Mouse (Mus musculus): ENCODE measurements around the gene Usf1. TPM values are rescaled to one million over a fixed set of nuclear protein-coding genes. Genes with fewer than 3 reads are reported as not detected.

Usf1 gene
- polyA plus RNA-seq, 1 experiment from 2014 or later = 101 TPM

DNA sequence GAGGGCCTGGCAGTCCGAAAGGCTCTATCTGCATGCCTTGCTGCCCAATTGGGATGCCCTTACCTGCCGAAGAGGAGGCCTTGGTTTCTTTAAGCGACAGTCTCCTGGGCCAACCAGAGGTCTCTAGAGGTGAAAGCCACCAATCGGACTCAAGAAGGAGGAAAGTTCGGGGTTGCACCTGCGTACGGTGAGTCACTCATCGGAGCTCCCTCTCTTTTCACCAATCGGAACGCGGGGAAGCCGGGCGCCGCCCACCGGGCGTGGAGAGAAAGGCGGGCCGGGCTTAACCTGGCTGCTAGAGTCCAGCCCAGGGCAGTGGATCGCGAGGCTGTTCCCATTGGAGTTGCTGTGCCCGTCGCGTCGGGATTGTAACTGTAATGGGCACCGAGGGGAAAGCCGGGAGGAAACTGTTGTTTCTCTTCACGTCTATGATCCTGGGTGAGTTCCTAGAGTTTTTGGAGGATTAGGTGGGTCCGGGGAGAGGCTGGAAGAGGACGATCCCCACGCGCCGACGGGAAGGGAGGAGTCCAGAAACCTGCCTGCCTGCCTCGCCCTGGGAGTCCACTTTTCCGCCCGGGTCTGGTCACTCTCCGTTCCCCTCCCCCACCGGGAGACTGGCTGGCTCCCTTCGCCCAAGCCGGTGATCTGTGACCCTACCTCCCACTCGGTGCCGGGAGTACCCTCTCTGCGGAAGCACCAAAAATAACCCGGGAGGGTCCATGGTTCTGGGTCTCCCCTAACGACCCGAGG lies 26.3 kb downstream of the Usf1 start, which contains the start of gene F11r:
TSS of gene F11r (plus strand) at position 272 of the 750 bp plus-strand sequence.
- H3K9ac ChIP-seq (replicated peaks; ENCODE audit: low read length) = 0 out of 2 replicates have a peak within 1 kb of the TSS, but pooled peaks have one; percentile 14
- H3K9me3 ChIP-seq (replicated peaks; ENCODE audit: control insufficient read depth, low read length) = no peaks in the 10 kb centered on the region
- no peak within 1 kb of the TSS for H3K27ac ChIP-seq (replicated peaks; ENCODE audit: low read depth, low read length)
- H3K27me3 ChIP-seq (ENCODE audit: control insufficient read depth, insufficient read depth, low read length) = peaks cover 2% of the 10 kb centered on the region; the same call in 1 of the 2 replicates
- H3K4me3 ChIP-seq (ENCODE audit: low read depth, low read length) = peak within 1 kb of the TSS; percentile 38
- under 1% methylated on average over 46 of the region's 46 CpGs for WGBS
- ATAC-seq (replicated peaks; ENCODE audit: insufficient number of reproducible peaks, low FRiP score, low TSS enrichment, low read depth) (peak; percentile 75), DNase-seq (ENCODE audit: low spot score) (peak; percentile 77)
- H3K4me2 ChIP-seq (ENCODE audit: low read depth, low read length) = peak within 1 kb of the TSS; percentile 53
- H3K36me3 ChIP-seq (replicated peaks; ENCODE audit: control insufficient read depth, insufficient read depth, low read depth, low read length) = no peaks in the 10 kb centered on the region
- no peaks in the 10 kb centered on the region for H3K4me1 ChIP-seq (ENCODE audit: control insufficient read depth, insufficient read depth, low read length)

DNA sequence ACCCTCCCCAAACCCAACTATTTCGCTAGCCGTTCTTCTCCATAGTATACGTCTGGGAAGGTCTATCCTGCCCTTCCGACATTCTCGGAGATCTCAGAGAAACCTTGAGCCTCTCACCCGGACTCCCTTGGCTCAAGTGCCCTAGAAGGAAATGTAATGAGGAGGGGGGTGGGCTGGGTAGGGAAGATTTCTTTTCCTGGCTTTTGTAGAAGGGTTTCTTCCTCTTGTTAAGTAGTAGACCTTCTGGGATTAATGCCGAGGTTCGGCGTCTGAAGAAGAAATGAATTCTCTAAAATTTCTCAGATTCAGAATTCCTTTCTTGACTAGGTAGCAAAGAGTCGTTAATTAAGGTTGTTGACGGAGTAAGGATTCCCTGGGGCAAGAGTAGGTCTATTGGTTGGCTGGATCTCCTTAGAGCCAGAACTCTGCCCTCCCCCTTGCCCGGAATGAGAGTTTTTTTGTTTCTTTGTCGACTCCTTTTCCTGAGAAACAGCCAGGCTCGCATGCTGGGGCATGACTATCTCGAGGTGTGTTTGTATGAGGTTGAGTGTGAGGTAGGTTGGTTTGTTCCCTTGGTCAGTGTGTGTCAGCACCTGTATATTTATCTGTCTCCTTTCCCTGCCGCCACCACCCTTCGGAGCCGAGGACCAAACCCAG lies 27.0 kb downstream of the Usf1 start:
- peak overlapping the region; percentile 38 for H3K4me3 ChIP-seq (ENCODE audit: low read depth, low read length)
- no peak for DNase-seq (ENCODE audit: low spot score)
- WGBS = 4% methylated on average over 18 of the region's 18 CpGs
- ATAC-seq (replicated peaks; ENCODE audit: insufficient number of reproducible peaks, low FRiP score, low TSS enrichment, low read depth) = no peak
- no peak overlapping the region for H3K9ac ChIP-seq (replicated peaks; ENCODE audit: low read length)
- H3K36me3 ChIP-seq (replicated peaks; ENCODE audit: control insufficient read depth, insufficient read depth, low read depth, low read length) = no peaks in the 10 kb centered on the region
- H3K27ac ChIP-seq (replicated peaks; ENCODE audit: low read depth, low read length) = no peak overlapping the region
- H3K27me3 ChIP-seq (ENCODE audit: control insufficient read depth, insufficient read depth, low read length) = peaks cover 2% of the 10 kb centered on the region; the same call in 1 of the 2 replicates
- no peaks in the 10 kb centered on the region for H3K9me3 ChIP-seq (replicated peaks; ENCODE audit: control insufficient read depth, low read length)
- no peaks in the 10 kb centered on the region for H3K4me1 ChIP-seq (ENCODE audit: control insufficient read depth, insufficient read depth, low read length)
- H3K4me2 ChIP-seq (ENCODE audit: low read depth, low read length) = peak overlapping the region; percentile 53

DNA sequence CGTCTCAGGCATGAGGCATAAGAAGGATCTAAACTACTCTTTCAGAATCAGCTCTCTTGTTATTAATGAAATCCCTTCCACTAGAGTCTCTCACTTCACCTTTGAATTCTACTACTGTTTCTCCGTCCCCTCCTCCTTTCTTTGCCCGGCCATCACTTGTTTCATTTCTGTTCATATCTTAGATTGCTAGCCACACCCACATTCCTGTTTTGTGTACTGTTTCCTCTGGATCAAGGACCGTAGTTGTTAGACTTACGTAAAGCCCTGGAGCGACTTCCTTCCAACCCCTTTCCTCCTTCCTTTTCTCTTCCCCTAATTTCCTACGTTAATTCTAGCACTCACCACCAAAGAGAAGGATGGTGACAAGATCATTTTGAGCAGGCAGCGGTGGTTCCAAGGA lies 28.0 kb downstream of the Usf1 start:
- Histone ChIP-seq H3K27me3 (ENCODE audit: control insufficient read depth, insufficient read depth, low read length) (peaks cover 2% of the 10 kb centered on the region; the same call in 1 of the 2 replicates), H3K4me3 (ENCODE audit: low read depth, low read length) (no peak overlapping the region), H3K4me2 (ENCODE audit: low read depth, low read length) (no peak overlapping the region), H3K4me1 (ENCODE audit: control insufficient read depth, insufficient read depth, low read length) (no peaks in the 10 kb centered on the region), H3K27ac (replicated peaks; ENCODE audit: low read depth, low read length) (no peak overlapping the region), H3K9ac (replicated peaks; ENCODE audit: low read length) (no peak overlapping the region), H3K36me3 (replicated peaks; ENCODE audit: control insufficient read depth, insufficient read depth, low read depth, low read length) (no peaks in the 10 kb centered on the region), H3K9me3 (replicated peaks; ENCODE audit: control insufficient read depth, low read length) (no peaks in the 10 kb centered on the region)
- 34% methylated on average over 8 of the region's 8 CpGs for WGBS
- no peak for DNase-seq (ENCODE audit: low spot score)
- ATAC-seq (replicated peaks; ENCODE audit: insufficient number of reproducible peaks, low FRiP score, low TSS enrichment, low read depth) = no peak

DNA sequence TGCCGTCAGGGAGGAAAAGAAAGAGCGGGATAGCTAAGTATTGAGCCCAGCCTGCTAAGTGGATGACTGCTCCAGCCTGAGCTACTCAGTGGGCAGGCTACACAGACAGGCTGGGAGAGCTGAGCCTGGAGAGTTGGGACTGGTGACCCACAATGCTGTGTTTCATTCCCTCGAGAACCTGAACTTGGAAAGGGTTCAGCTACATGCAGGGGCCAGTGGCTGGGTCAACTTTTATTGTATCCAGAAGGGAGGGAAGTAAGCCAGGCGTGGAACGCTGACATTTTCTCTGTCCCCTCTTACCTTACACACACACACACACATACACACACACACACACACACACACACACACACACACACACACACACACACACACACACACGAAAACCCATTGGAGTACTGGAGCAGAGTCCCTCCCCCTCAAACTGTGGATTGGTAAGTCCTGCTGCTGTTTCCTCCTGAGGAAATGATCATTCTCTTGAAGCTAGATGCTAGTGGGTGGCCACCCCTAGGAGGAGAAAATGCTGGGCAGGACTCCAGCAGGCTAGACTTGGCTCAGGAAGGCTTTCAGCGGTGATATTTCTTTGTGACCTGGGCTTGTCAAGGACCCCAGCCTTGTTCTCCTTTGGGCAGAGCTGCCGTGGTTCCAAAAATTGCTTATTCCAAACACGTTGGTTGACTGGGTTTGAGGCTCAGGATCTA lies 29.1 kb downstream of the Usf1 start:
- WGBS = 49% methylated on average over 9 of the region's 9 CpGs
- Histone ChIP-seq H3K27ac (replicated peaks; ENCODE audit: low read depth, low read length) (no peak overlapping the region), H3K9me3 (replicated peaks; ENCODE audit: control insufficient read depth, low read length) (no peaks in the 10 kb centered on the region), H3K4me3 (ENCODE audit: low read depth, low read length) (no peak overlapping the region), H3K36me3 (replicated peaks; ENCODE audit: control insufficient read depth, insufficient read depth, low read depth, low read length) (no peaks in the 10 kb centered on the region), H3K9ac (replicated peaks; ENCODE audit: low read length) (no peak overlapping the region), H3K4me2 (ENCODE audit: low read depth, low read length) (no peak overlapping the region), H3K4me1 (ENCODE audit: control insufficient read depth, insufficient read depth, low read length) (no peaks in the 10 kb centered on the region), H3K27me3 (ENCODE audit: control insufficient read depth, insufficient read depth, low read length) (peaks cover 2% of the 10 kb centered on the region; the same call in 1 of the 2 replicates)
- ATAC-seq (replicated peaks; ENCODE audit: insufficient number of reproducible peaks, low FRiP score, low TSS enrichment, low read depth) (no peak), DNase-seq (ENCODE audit: low spot score) (no peak)

DNA sequence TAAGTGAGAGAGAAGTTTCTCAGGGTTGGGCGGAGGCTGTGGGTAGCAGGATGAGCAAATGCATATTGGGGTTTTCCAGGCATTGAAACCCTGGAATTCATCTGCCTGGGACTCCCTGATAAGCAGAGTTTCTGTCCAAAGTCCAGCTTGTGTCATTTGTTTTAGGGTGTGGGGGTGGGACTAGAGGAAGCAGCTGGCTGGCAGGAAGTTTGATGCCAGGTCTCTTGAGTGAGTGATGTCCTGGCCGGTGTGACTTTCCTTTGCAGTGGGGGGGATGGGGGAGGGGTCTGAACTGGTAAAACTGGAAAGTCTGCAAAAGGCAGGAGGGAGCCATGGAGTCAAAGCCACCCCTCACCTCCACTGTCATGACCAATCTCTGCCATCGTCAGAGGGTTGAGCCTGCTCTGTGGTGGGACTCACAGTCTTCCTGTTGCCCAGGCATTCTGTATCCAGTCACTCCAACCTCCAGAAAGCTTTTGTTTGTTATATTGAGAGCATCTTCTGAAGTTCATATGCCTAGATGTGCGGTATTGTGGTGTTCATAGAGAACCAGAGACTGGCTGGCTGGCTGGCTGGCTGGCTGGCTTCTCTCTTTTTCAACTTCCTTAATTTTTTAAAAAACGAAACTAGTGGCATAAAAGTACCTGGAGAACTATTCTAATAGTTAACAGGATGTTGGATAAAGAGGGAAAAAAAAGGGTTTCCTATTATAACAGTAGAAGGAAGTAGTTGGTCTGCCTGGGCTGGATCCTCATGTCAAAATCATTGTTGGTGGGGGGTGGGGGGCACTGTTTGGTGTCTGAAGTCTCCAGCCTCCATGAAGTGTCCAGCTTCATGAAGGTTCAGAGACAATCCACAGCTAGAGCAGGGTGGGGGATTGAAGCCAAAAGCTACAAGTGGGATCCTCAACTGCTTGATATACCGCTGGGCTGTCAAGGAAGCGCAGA lies 30.6 kb downstream of the Usf1 start:
- ATAC-seq (replicated peaks; ENCODE audit: insufficient number of reproducible peaks, low FRiP score, low TSS enrichment, low read depth) (no peak), DNase-seq (ENCODE audit: low spot score) (no peak)
- H3K36me3 ChIP-seq (replicated peaks; ENCODE audit: control insufficient read depth, insufficient read depth, low read depth, low read length) = no peaks in the 10 kb centered on the region
- no peak overlapping the region for H3K4me2 ChIP-seq (ENCODE audit: low read depth, low read length)
- H3K27ac ChIP-seq (replicated peaks; ENCODE audit: low read depth, low read length) = no peak overlapping the region
- no peaks in the 10 kb centered on the region for H3K9me3 ChIP-seq (replicated peaks; ENCODE audit: control insufficient read depth, low read length)
- 52% methylated on average over 7 of the region's 7 CpGs for WGBS
- H3K9ac ChIP-seq (replicated peaks; ENCODE audit: low read length) = no peak overlapping the region
- H3K4me3 ChIP-seq (ENCODE audit: low read depth, low read length) = no peak overlapping the region
- no peaks in the 10 kb centered on the region for H3K4me1 ChIP-seq (ENCODE audit: control insufficient read depth, insufficient read depth, low read length)
- H3K27me3 ChIP-seq (ENCODE audit: control insufficient read depth, insufficient read depth, low read length) = peaks cover 2% of the 10 kb centered on the region; the same call in 1 of the 2 replicates

DNA sequence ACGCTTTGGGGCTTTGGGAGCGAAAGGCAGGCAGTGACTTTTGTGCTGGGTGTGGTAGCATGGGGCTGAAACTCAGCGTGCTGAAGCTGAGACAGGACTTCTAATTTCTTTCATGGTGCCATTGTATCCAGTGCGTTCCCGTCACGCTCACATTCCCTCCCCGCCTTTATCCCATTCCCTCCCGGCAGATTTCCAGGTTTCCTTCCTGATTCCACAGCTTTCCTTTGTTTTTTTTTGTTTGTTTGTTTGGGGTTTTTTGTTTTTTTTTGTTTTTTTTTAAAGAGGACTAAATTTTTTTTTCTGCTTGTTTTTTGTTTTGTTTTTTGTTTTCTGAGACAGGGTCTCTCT lies 31.3 kb downstream of the Usf1 start:
- no peak overlapping the region for H3K4me2 ChIP-seq (ENCODE audit: low read depth, low read length)
- 69% methylated on average over 8 of the region's 8 CpGs for WGBS
- ATAC-seq (replicated peaks; ENCODE audit: insufficient number of reproducible peaks, low FRiP score, low TSS enrichment, low read depth) = no peak

DNA sequence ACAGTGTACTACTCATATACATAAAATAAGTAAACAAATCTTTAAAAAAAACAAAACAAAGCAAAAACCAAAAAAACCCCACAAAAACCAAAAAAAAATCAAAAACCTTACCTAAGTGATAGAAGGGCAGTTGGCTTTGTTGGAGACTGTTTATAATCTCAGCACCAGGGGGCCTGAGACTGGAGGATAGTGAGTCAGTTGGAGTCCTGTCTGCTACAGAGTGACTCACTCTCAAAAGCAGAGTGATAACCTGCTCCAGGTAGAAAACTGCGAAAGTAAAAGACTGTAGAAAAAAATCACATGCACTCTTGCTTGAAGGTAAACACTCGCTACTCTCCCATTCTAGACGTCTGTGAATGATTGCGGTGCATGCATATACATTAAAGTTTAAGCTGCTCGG lies 33.9 kb downstream of the Usf1 start:
- H3K27ac ChIP-seq (replicated peaks; ENCODE audit: low read depth, low read length) = no peak overlapping the region
- no peak overlapping the region for H3K4me2 ChIP-seq (ENCODE audit: low read depth, low read length)
- 83% methylated on average over 5 of the region's 5 CpGs for WGBS
- H3K9me3 ChIP-seq (replicated peaks; ENCODE audit: control insufficient read depth, low read length) = no peaks in the 10 kb centered on the region
- no peak overlapping the region for H3K9ac ChIP-seq (replicated peaks; ENCODE audit: low read length)
- H3K4me1 ChIP-seq (ENCODE audit: control insufficient read depth, insufficient read depth, low read length) = no peaks in the 10 kb centered on the region
- no peak overlapping the region for H3K4me3 ChIP-seq (ENCODE audit: low read depth, low read length)
- no peak for ATAC-seq (replicated peaks; ENCODE audit: insufficient number of reproducible peaks, low FRiP score, low TSS enrichment, low read depth)
- no peaks in the 10 kb centered on the region for H3K27me3 ChIP-seq (ENCODE audit: control insufficient read depth, insufficient read depth, low read length)
- DNase-seq (ENCODE audit: low spot score) = no peak
- H3K36me3 ChIP-seq (replicated peaks; ENCODE audit: control insufficient read depth, insufficient read depth, low read depth, low read length) = no peaks in the 10 kb centered on the region

More for the DNA sequence above, 31.3 kb downstream of the Usf1 start:
- DNase-seq (ENCODE audit: low spot score) = no peak
- Histone ChIP-seq H3K36me3 (replicated peaks; ENCODE audit: control insufficient read depth, insufficient read depth, low read depth, low read length) (no peaks in the 10 kb centered on the region), H3K9ac (replicated peaks; ENCODE audit: low read length) (no peak overlapping the region), H3K4me3 (ENCODE audit: low read depth, low read length) (no peak overlapping the region), H3K27me3 (ENCODE audit: control insufficient read depth, insufficient read depth, low read length) (peaks cover 2% of the 10 kb centered on the region; the same call in 1 of the 2 replicates), H3K27ac (replicated peaks; ENCODE audit: low read depth, low read length) (no peak overlapping the region), H3K4me1 (ENCODE audit: control insufficient read depth, insufficient read depth, low read length) (no peaks in the 10 kb centered on the region), H3K9me3 (replicated peaks; ENCODE audit: control insufficient read depth, low read length) (no peaks in the 10 kb centered on the region)
